Mouse (Mus musculus): ENCODE results near the gene Gm5934. TPM values are rescaled to one million over a fixed set of nuclear protein-coding genes. Genes with fewer than 3 reads are reported as not detected.
"Not testable (repeated sequence)": the region's sequence is repeated elsewhere in the genome, so short reads cannot be mapped to it uniquely, and the experiment has no call there.

Gm5934 gene
- polyA plus RNA-seq (2012) = not detected in 2 replicates

GRCm38 (mm10) chrX:24500660-24501059 lies at the start of gene Gm5934:
Gene Gm5934, minus strand, starts transcription at chrX:24500760.
- not testable (repeated sequence) for H3K36me3 ChIP-seq (ENCODE audit: control insufficient read depth); H3K27me3 ChIP-seq (ENCODE audit: control insufficient read depth); H3K4me3 ChIP-seq (replicated peaks); H3K4me1 ChIP-seq (ENCODE audit: control insufficient read depth); H3K9me3 ChIP-seq (ENCODE audit: control insufficient read depth, low read length)

Other genes starting within 250 kb of the Gm5934 start
- not detected in 2 replicates for gene Gm4297, start 74.1 kb upstream of the Gm5934 start, polyA plus RNA-seq (2012)